Mouse (Mus musculus): Measurements from ENCODE around the gene Rufy2.
A peak's percentile ranks its signal among the peaks of the same experiment; 100 is the strongest.

Rufy2 gene

DNA sequence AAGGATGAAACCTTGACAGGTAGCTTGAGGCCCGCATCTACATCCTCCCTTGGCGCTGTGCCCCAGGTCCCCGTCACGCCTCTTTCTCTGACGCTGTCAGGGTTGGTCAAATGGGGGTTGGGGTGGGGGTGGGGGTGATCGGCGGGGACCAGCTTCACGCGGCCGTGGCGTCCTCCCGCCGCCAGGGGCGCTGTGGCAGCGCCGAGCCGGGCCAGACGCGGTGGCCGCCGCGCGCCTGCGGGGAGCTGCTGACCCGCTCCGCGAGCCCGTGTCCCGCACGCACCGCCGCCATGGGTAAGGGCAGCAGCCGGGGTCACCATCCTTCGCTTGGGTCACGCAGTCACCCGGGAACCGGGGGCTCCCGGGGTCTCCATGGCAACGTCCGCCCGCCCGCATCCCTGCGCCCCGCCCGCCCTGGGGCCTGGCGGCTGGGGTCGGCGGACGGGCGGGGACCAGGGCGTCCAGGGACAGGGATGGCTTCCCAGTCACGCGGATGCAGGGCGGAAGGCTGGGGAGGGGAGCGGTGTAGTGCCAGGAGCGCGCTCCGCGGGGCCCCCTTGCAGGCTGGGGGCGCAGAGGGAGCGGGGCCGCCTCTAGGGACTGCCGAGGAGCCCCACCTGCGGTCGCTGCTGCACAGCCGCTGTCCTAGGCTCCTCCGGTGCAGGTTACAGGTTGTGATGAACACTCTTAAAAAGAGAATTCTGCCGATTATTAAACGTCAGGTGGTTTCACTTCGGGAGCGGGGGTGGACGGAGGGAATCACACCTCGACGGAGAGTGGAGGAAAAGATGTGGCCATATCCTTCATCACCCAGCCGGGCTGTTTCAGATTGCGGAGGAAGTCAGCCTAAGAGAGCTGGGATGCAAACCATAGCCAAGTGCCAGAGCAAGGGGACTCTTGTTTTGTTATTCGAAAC, at the start of gene Rufy2:
Gene Rufy2 (plus strand): TSS at position 185 of the 916 bp plus-strand sequence.
- peak; percentile 95 for DNase-seq

DNA sequence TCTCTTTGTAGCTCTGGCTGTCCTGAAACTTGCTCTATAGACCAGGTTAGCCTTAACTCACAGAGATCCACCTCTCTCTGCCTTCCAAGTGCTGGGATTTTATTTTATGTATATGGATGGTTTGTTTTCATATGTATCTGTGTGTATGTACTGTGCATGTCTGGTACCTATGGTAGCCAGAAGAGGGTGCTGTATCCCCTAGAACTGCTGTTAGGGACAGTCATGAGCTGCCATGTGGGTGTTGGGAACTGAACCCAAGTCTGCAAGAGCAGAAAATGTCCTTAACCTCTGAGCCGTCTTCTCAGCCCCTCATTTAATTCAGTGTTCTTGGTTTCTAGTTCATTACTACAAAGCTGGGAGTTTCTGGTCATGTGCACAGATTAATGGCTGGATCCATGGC, 47.6 kb upstream of the Rufy2 start:
- DNase-seq, result no peak

DNA sequence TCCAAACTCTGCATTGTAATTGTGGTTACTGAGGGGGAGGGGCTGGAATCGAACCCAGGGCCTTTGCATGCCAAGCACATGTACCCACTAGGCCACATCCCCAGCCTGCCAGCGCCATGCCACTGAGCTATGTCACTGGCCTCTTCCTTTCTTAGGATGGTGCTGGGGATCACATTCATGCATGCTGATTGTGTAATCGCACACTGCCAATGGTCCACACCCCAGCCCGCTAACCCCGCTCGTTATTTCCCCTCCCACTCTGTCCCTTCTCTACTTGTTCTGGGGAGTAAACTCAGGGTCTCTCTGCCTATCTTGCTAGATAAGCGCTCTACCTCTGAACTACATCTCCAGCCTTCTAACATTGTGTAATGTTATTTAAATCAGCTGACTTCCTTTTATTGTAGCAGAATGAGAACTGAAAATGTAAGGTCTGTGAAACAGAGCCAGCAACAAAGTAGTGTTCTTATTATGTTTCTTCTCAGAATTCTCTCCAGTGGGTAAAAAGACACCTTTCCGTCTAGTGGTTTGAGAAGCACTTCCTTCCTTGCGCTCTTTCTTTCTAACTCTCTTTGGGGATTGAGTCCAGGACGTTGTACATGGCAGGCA, 34.9 kb upstream of the Rufy2 start:
- DNase-seq, result no peak

DNA sequence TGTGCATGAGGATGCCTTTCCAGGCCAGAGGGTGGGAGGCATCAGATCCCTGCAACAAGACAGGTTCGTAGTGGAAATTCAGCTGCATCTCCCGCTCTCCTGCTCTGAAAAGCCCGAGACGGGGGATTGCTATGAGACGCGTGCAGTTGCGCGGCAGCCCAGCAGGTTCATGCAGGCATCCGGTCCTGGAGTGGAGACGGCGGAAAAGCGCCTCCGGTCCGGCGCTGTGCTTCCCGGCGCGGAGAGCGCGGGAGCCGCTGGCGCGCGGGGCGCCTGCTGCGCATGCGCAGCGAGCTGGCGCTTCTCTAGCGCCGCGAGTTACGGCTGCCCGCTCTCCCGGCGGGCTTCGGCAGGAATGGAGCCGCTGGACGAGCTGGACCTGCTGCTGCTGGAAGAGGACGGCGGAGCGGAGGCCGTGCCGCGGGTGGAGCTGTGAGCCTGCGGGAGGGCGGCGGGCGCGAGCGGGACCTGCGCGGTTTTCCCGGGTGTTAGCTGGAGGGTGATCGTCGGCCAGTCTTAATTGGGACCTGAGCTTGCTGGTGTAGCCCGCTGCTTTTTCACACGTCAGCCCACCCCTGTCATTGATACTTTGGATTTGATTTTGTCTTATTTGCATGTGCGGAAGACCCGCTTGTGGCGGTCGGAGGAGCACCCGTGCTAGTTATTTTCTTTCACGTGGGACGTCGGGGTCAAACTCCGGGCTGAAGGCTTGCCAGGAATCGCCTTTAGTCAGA, 33.1 kb upstream of the Rufy2 start, which contains the start of gene Dna2:
Gene Dna2 (plus strand): TSS at position 289 of the 734 bp plus-strand sequence.
- peak; percentile 79 for DNase-seq

DNA sequence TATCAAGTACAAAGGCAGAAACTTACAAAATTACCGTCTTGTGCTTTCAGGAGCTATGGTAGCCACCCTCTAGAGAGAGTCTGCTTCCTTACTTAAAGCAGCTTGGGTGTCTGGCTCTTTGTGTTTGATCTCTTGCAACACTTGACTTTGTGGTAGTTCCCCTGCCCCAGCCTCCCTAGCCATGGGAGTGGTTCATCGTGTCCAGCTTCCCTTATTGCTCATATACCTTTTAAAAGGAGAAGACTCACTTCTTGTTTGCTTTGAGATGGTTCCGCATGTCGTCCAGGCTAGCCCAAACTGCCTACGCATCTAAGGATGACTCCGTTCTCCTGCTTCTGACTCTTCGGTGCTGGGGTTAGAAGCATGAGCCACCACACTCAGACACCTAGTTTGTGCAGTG, 31.5 kb upstream of the Rufy2 start:
- DNase-seq, result no peak

DNA sequence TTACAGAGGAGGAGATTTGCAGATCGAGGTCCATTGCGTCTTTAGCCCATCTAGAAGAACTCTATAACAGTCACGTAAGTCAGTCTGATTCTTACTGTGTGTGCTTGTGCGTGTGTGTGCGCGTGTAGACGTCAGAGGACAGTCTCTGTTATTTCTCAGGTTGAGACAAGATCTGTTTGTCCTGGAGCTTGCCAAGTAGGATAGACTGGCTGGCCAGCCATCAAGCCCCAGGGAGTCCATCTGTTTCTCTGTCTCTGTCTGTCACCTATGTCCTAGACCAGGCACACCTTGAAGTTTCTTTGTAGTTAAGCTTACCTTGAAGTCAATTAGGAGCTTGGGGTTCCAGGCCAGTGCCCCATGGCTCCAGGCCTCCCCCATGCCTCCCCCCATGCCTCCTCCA, 16.1 kb upstream of the Rufy2 start:
- DNase-seq, result peak; percentile 79

DNA sequence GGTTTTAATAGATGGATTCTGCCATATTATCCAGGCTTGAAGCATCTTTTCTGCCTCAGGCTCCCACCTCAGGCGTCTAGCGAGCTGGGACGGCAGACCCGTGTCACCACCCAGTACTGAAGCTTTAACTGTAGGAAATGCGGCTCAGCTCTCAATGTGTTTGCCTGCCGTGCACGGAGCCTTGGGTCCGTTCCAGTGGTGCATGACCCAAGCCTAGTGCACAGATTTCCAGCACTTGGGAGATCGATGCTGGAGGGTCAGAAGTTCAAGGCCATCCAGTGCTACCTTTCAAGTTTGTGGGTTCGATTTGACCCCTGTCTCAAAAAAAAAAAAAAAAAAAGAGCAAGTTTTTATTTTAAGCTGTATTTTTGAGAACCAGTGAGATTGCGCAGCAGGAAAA, 14.2 kb upstream of the Rufy2 start:
- DNase-seq, result no peak

DNA sequence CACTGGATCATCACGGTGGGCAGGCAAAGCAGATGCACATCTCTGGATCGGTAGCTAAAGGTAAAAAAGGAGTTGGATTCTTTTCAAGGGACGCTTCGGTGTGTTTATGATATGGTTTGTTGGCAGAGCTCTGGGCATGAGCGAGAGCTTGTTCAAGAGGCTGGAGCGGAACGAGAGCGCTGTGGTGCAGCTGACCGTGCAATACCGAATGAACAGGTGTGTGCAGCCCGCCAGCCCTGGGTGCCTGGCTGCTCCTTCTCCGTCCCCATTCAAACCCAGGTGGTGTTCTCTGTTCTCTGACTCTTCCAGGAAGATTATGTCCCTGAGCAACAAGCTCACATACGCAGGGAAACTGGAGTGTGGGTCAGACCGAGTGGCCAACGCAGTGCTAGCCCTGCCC, 13.7 kb upstream of the Rufy2 start:
- no peak for DNase-seq

DNA sequence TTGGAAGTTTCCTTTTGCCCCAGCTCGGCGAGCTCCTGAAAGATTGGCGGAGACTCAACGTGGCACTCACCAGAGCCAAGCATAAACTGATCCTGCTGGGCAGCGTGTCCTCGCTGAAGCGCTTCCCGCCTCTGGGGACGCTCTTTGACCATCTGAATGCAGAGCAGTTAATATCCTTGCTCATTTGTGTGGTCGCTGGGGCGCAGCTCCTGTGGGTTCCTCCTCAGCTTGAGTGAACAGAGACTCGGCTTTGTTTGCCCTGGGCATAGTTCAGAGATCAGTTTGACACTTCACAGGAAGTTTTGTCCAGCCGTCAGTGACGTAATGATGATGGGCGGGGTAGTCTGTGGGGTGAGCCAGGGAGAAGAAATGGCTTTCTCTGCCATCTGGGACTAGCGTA, 8.2 kb upstream of the Rufy2 start:
- peak; percentile 49 for DNase-seq

DNA sequence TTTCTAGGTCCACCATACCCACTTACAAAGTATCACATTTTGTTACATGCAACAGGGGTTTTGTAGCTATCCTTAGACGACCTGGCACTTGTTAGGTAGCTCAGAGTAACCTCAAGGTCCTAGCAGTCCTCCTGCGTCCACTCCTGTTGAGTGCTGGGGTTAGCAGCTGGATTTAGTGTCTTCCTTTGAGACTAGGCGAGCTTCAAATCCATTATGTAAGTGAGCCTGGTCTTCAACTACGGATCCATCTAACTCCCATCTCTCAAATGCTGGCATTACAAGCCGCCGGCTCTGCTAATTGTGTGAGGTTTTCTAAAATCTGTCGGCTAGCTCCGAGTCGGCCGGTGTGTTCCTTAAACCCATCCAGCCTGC, 370 bp upstream of the Rufy2 start:
- no peak for DNase-seq

DNA sequence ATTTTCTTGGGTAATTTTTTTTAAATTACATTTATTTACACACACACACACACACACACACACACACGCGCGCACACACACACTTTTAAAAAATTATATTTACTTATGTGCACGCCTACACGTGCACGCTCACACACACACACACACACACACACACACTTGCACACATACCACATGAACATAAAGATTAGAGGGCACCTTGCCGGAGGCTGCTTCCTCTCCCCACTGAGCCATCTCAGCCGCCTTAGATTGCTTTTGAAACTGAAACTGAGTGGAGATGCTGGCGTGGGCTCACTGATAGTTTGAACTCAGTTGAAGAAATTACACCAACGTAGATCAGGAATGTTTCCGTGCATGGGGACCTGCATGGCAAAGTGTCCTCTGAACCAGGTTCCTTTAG, 4.0 kb downstream of the Rufy2 start:
- DNase-seq, result no peak

DNA sequence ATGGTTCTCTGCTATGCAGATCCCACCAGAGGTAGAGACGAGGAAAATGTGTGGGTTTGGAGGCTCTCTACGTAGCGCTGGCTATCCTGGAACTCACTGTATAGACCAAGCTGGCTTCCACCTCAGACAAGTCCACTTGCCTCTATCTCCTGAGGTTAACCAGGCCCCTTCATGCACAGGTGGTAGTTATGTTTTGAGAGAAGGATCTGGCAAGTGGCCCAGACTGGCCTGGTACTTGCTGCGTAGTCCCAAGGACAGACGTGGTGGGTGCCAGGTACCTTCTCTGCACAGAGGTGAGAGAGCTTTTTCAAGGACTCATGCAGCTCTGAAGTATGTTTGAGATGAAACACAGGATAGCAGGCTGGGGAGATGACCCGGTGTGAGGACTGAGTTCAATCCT, 4.5 kb downstream of the Rufy2 start:
- peak; percentile 36 for DNase-seq

DNA sequence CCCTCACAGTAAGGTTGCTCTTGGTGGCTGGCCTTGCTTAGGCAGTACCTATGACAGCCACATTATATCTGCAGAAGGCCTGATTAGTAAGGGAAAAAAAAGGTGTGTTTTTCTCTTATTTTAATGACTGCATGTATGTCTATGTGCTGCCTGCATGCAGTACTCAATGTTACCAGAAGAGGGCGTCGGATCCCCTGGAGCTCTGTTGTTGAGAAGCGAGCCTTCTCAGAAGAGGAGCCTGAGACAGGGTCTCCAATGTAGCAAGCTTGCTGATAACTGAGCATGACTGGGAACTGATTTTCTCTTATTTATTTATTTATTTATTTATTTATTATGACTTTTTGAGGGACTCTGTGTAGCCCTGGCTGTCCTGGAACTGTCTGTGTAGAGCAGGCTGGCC, 7.3 kb downstream of the Rufy2 start:
- DNase-seq, result no peak

DNA sequence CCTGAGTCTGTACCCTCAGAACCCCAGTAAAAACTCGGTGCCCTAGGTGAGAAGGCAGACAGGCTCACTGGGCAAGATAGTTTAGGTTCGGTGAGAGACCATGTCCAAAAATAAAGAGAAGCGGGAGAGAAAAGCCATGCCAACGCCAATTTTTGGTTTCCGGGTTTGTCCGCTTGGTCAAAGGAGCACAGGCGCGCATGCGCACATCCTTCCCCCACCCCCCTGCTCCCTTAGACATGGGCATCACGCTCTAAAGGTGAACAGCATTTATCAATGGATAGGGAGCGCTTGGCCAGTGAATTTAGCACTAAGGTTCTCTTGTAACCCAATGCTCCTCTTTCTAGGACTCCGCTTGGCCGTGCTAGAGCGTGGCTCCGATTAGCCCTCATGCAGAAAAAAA, 10.6 kb downstream of the Rufy2 start:
- DNase-seq, result no peak

DNA sequence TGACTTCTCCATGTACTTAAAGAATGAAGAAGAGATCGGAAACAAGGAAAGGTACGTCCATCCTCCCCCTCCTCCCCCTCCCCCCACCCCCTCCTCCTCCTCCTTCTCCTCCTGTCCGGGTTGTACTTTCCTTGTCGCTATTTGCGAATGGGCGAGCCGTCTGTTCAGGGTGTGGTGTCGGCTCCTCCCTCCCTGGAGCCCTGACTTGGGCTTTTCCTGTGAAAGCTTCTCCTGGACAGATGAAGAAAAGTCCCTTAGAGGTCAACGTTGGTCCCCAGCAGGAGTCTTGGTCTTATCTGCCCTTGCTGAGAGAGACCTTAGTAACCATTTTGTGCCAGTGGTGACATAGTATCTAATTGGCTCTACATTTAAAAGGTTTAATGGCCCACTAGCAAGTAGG, 14.0 kb downstream of the Rufy2 start:
- DNase-seq, result no peak

DNA sequence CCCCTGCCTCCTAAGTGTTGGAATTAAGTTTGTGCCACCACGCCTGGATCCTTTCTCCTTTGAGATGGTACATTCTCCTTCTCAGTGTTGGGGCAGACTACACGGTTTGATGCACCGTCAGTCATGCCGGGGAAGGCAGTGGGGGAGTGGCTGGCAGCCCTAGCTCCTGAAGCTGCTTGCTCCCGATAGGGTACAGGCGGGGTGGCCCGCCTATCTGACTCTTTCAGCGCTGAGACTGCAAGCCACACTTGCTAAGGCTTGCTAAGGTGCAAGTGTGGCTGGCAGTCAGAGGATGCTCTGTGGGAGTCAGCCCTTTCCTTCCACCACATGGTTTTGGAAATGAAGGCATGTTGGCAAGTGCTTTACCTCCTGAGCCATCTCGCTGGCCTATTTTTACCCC, 20.6 kb downstream of the Rufy2 start:
- DNase-seq, result no peak

DNA sequence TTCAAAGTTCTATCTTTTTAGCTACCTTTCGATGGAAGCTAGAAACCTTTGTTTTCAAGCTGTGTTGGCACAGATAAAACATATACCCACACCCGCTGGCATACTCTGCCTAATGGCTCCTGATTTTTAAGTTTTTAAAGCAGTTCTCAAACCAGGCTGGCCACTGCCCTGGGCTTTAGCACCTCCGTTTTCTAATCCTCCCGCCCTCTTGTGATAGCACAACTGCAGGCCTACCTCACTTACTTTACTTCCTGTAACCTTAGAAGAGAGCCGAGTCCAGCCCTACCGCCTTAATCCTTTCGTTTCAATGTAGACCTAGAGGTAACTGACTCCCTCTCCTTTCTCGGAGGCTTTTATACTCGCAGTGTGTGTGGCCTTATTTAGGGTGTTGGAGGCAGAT, 23.2 kb downstream of the Rufy2 start:
- no peak for DNase-seq

DNA sequence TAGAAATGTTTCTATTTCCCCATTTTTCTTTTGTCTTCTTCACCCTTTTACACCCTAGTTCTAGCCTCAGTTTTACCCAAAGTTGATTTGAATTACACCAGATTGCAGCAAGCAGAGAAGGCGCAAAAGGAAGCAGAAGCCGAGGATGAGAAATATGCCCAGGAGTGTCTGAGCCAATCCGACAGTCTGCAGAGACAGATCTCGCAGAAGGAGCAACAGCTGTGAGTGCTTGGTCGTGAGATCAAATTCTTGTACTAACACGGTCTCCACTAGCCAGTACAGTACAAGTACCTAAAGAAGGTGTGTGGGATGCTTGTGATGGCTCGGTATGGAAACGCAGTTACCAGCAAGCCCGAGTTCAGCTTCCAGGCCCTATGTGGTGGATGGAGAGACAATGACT, 24.5 kb downstream of the Rufy2 start:
- DNase-seq, result no peak

DNA sequence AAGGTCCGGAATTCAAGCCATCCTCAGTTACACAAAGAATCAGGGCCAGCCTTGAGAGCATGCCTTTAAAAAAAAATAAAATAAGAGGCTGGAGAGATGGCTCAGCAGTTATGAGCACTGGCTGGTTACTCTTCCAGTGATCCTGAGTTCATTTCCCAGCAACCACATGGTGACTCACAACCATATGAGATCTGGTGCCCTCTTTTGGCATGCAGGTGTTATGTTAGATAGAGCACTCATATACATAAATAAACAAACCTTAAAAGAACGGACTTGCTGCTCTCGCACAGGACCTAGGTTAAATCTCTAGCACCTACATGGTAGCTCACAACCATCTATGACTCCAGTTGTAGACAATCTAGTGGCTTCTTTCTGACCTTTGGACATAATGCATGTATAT, 28.2 kb downstream of the Rufy2 start:
- no peak for DNase-seq

DNA sequence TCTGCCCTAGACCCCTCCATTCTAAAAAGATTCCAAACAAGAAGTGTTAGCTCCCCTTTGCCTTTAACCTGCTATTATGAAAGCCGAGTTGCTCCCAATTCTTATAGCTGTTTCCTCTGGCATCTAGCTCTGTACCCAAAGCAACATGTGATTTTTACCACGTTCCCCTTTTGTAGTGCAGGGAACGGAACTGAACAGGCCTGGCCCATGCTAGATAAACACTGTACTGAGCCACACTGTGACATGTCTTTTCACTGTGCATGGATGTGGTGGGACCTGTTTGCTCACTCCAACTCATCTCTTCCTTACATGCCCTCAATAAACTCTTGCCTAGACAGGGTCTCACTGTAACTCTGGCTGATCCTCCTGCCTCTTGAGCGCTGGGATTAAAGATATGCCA, 30.2 kb downstream of the Rufy2 start:
- DNase-seq, result no peak

DNA sequence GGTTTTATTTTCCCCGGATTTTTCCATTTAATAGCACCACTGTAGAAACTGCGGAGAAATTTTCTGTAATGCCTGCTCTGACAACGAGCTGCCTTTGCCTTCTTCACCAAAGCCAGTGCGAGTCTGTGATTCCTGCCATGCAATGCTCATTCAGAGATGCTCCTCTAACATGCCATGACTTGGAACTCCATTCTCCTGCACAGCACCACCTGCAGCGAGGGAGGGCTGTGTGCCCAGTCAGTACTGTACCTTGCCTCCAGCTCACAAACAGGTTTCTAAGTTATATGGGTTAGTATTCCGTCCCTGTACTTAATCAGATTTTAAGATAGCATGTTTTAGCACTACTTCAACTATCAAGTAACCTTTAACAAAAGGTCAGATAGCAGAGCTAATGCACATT, 31.5 kb downstream of the Rufy2 start:
- DNase-seq, result no peak

DNA sequence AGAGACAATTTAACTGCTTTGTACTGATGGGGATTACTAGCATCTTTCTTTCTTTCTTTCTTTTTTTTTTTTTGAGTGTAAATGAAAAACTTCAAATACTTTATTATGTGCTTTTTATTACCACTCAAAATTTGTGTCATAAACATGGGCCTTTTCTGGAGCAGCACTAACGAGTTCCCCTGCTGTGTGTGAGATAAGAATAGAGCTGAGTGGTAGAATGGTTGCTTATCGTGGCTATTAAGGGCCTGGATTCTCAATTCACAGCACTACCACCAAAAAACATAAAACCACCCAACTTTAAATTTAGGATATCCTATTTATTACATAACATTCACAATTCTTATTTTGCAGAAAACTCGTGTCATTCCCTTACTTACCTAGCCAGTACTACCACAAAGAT, 33.5 kb downstream of the Rufy2 start:
- DNase-seq, result no peak

DNA sequence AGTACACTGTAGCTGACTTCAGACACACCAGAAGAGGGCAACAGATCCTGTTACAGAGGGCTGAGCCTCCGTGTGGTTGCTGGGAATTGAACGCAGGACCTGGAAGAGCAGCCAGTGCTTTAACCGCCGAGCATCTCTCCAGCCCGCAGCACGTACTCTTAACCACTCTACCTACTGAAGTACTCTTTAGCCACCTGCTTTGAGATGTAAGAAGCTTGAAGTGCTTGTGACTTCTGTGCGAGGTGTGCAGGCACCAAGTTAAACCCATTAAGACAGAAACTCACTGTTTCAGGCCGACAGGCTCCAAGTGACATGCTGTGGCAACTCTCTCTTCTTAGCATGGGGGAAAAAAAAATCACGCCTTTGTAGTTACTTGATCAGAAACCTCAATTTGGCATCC, 34.1 kb downstream of the Rufy2 start:
- no peak for DNase-seq

DNA sequence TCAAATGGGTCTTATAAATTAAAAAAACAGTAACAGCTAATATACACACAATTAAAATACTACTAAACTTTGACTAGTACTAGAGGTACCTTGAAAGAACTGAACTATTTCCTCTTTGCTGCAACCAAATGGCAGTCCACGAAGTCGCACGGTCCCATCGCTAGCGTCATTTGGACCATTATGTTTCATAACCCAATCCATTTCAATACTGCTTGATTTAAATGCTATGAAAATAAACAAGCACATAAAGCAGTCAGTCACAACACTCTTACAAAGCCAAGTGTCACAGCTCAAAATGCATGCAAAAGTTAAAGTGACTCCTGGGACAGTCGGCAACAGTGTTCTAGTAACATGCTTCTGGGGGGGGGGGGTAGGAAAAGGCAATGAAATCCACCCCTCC, 39.3 kb downstream of the Rufy2 start:
- DNase-seq, result no peak
